7 mouse cellular contexts compared by ENCODE assay signal in genomic region chr7:102065046-102065891, GRCm38 (mm10). TPM values are rescaled to one million over a fixed set of nuclear protein-coding genes. Genes with fewer than 3 reads are reported as not detected.
DNase-seq lines count a peak whose midpoint lies in the region; ATAC-seq lines count a peak whose summit lies in the region.

Gene Rnf121, minus strand, starts transcription at chr7:102065469.
Gene Xndc1, plus strand, starts transcription at chr7:102065511.
Gene Xntrpc, plus strand, starts transcription at chr7:102065713.

- intact Hi-C loops in left cerebral cortex, postnatal 36 days (cut with DNase I) = no loop called here

- peak; percentile 97 for ATAC-seq in intestine, embryonic 16.5 days
- peak; percentile 100 for ATAC-seq in midbrain, embryonic 11.5 days (ENCODE audit: low FRiP score)

- H3K4me2 ChIP-seq in intestine, embryonic 16.5 days (ENCODE audit: low read depth, low read length) = peak within 1 kb of the TSS; percentile 61
- H3K4me2 ChIP-seq in midbrain, embryonic 11.5 days = peak within 1 kb of the TSS; percentile 59

- no peaks in the 10 kb centered on the region for H3K27me3 ChIP-seq in intestine, embryonic 16.5 days (replicated peaks; ENCODE audit: control insufficient read depth, insufficient read depth, low read length)
- no peaks in the 10 kb centered on the region for H3K27me3 ChIP-seq in midbrain, embryonic 11.5 days (ENCODE audit: control insufficient read depth, insufficient read depth, low read length)

- H3K9ac ChIP-seq in intestine, embryonic 16.5 days (ENCODE audit: low read depth, low read length) = peak within 1 kb of the TSS; percentile 59
- H3K9ac ChIP-seq in midbrain, embryonic 11.5 days (ENCODE audit: low read length) = peak within 1 kb of the TSS; percentile 68

- WGBS in intestine, embryonic 16.5 days = under 1% methylated on average over 56 of the region's 56 CpGs
- under 1% methylated on average over 56 of the region's 56 CpGs for WGBS in midbrain, embryonic 11.5 days

- peaks cover 20% of the 10 kb centered on the region for H3K4me1 ChIP-seq in intestine, embryonic 16.5 days (ENCODE audit: control insufficient read depth, insufficient read depth, low read length)
- peaks cover 15% of the 10 kb centered on the region for H3K4me1 ChIP-seq in midbrain, embryonic 11.5 days (ENCODE audit: control insufficient read depth, insufficient read depth, low read length)

- H3K4me3 ChIP-seq in intestine, embryonic 16.5 days (ENCODE audit: low read length) = peak within 1 kb of the TSS; percentile 57
- peak within 1 kb of the TSS; percentile 47 for H3K4me3 ChIP-seq in midbrain, embryonic 11.5 days (ENCODE audit: low read depth, low read length)

- peak within 1 kb of the TSS; percentile 73 for H3K27ac ChIP-seq in intestine, embryonic 16.5 days (ENCODE audit: low read length)
- H3K27ac ChIP-seq in midbrain, embryonic 11.5 days (ENCODE audit: low read depth, low read length) = no peak within 1 kb of the TSS; the same call in 1 of the 2 replicates

- no peaks in the 10 kb centered on the region for H3K36me3 ChIP-seq in intestine, embryonic 16.5 days (ENCODE audit: control insufficient read depth, insufficient read depth, low read length)
- H3K36me3 ChIP-seq in midbrain, embryonic 11.5 days (ENCODE audit: control insufficient read depth, insufficient read depth, low read length) = no peaks in the 10 kb centered on the region; the same call in 1 of the 2 replicates

- DNase-seq in adrenal gland, adult 8-10 months = peak; percentile 91
- DNase-seq in embryo, embryonic 9.5 days (ENCODE audit: extremely low spot score) = peak; percentile 95
- DNase-seq in gastrocnemius, postnatal 4 days (ENCODE audit: low spot score in 2 of 2) = peak; percentile 87 to 94
- peak; percentile 95 to 96 for DNase-seq in left cerebral cortex, postnatal 36 days (ENCODE audit: low spot score in 2 of 2)
- peak; percentile 99 for DNase-seq in midbrain, embryonic 11.5 days (ENCODE audit: low spot score, missing footprints)
- peak; percentile 88 for DNase-seq in skeletal muscle tissue, adult 2 months (ENCODE audit: low read depth, low spot score)

- H3K9me3 ChIP-seq in intestine, embryonic 16.5 days (ENCODE audit: control insufficient read depth, low read length) = no peaks in the 10 kb centered on the region
- H3K9me3 ChIP-seq in midbrain, embryonic 11.5 days (ENCODE audit: control insufficient read depth, low read length) = no peaks in the 10 kb centered on the region

RNA-seq across cellular contexts. Expression of gene Rnf121, which starts in this region (rescaled TPM):
- total RNA-seq in adrenal gland, adult 8-10 months (2022) = 10 to 100 TPM; 34.1 to 56.0 (median 38.4) TPM
- 10 to 100 TPM; 27.4 to 31.3 TPM for total RNA-seq in gastrocnemius, postnatal 4 days (2021)
- 33.0 and 35.5 TPM in 2 replicates for polyA plus RNA-seq in intestine, embryonic 16.5 days (2015; fragmentation: Nextera tagmentation; extraction: Ambion mirVana)
- total RNA-seq in left cerebral cortex, postnatal 36 days (2021) = 10 to 100 TPM; 40.2 to 48.5 TPM
- polyA plus RNA-seq in midbrain, embryonic 11.5 days (2014; fragmentation: Nextera tagmentation; extraction: Ambion mirVana) = 28.3 and 29.7 TPM in 2 replicates

RNA-seq across cellular contexts. Expression of gene Xndc1, which starts in this region (rescaled TPM):
- total RNA-seq in adrenal gland, adult 8-10 months (2022) = 10 to 100 TPM; 12.4 to 23.7 (median 18.7) TPM
- 10 to 100 TPM; 14.5 to 18.6 TPM for total RNA-seq in gastrocnemius, postnatal 4 days (2021)
- polyA plus RNA-seq in intestine, embryonic 16.5 days (2015; fragmentation: Nextera tagmentation; extraction: Ambion mirVana) = 17.7 and 21.6 TPM in 2 replicates
- 10 to 100 TPM; 19.9 to 32.1 TPM for total RNA-seq in left cerebral cortex, postnatal 36 days (2021)
- 22.6 and 23.7 TPM in 2 replicates for polyA plus RNA-seq in midbrain, embryonic 11.5 days (2014; fragmentation: Nextera tagmentation; extraction: Ambion mirVana)

RNA-seq across cellular contexts. Expression of gene Xntrpc, which starts in this region (rescaled TPM):
- total RNA-seq in adrenal gland, adult 8-10 months (2022) = 1 to 10 TPM; 1.1 to 3.5 (median 1.5) TPM
- 1 to 10 TPM; 1.4 to 2.6 TPM for total RNA-seq in gastrocnemius, postnatal 4 days (2021)
- polyA plus RNA-seq in intestine, embryonic 16.5 days (2015; fragmentation: Nextera tagmentation; extraction: Ambion mirVana) = 0.47 and 0.48 TPM in 2 replicates
- 1 to 10 TPM; 1.2 TPM for total RNA-seq in left cerebral cortex, postnatal 36 days (2021)
- polyA plus RNA-seq in midbrain, embryonic 11.5 days (2014; fragmentation: Nextera tagmentation; extraction: Ambion mirVana) = 1.2 TPM in 2 replicates
